Mouse (Mus musculus): Measurements from ENCODE around the gene Peli1. TPM values are rescaled to one million over a fixed set of nuclear protein-coding genes. Genes with fewer than 3 reads are reported as not detected.
"Not testable (repeated sequence)": the region's sequence is repeated elsewhere in the genome, so short reads cannot be mapped to it uniquely, and the experiment has no call there.

Peli1 gene
- polyA plus RNA-seq, 1 experiment from 2014 or later, result 19.0 TPM

- Histone ChIP-seq H3K4me2 (no peak overlapping the region), H3K4me1 (replicated peaks) (0 out of 2 replicates have a peak, but pooled peaks cover 3% of the 10 kb centered on the region), H3K4me3 (no peak overlapping the region), H3K27me3 (no peaks in the 10 kb centered on the region), H3K27ac (no peak overlapping the region), H3K9ac (no peak overlapping the region), H3K36me3 (peaks cover 26% of the 10 kb centered on the region), H3K9me3 (replicated peaks) (no peaks in the 10 kb centered on the region)
- ATAC-seq (replicated peaks; ENCODE audit: insufficient number of reproducible peaks, insufficient read depth, low FRiP score, low read depth), result no peak
- WGBS, result 79% methylated on average over 4 of the region's 4 CpGs
Observed at GRCm38 (mm10) chr11:21153111-21153510, 62.0 kb downstream of the Peli1 start.

DNA sequence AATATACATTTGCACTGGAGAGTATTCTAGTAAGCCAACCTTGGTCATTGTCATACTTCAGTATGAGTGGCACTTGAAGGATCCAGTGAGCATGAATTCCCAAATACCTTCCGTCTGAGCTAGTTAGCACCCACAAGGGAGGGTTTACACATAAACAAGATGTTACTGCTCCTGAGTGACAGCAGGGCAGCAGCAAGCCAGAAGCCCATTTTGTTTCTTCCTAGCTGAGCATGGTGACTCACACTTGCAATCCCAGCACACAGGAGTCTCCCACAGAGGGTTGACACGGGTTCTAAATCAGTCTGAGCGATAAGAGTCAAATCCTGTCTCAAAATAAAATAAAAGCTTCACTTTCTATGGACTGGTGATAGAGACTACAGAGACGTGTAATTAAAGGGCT, 66.5 kb downstream of the Peli1 start:
- H3K27ac ChIP-seq, result no peak overlapping the region
- H3K4me2 ChIP-seq, result no peak overlapping the region
- peaks cover 12% of the 10 kb centered on the region; the same call in 1 of the 2 replicates for H3K36me3 ChIP-seq
- no peak overlapping the region for H3K9ac ChIP-seq
- H3K27me3 ChIP-seq, result no peaks in the 10 kb centered on the region
- H3K4me1 ChIP-seq (replicated peaks), result peaks cover 3% of the 10 kb centered on the region; the same call in 1 of the 2 replicates
- ATAC-seq (replicated peaks; ENCODE audit: insufficient number of reproducible peaks, insufficient read depth, low FRiP score, low read depth), result no peak
- 42% methylated on average over 4 of the region's 4 CpGs for WGBS
- no peaks in the 10 kb centered on the region for H3K9me3 ChIP-seq (replicated peaks)
- no peak overlapping the region for H3K4me3 ChIP-seq

- Histone ChIP-seq H3K9me3 (replicated peaks) (no peaks in the 10 kb centered on the region), H3K4me1 (replicated peaks) (peaks cover 16% of the 10 kb centered on the region), H3K4me2 (no peak overlapping the region), H3K36me3 (no peaks in the 10 kb centered on the region), H3K9ac (no peak overlapping the region), H3K27me3 (no peaks in the 10 kb centered on the region), H3K27ac (no peak overlapping the region), H3K4me3 (no peak overlapping the region)
- no peak for ATAC-seq (replicated peaks; ENCODE audit: insufficient number of reproducible peaks, insufficient read depth, low FRiP score, low read depth)
- WGBS, result 66% methylated on average over 5 of the region's 5 CpGs
Observed at GRCm38 (mm10) chr11:21162093-21162492, 71.0 kb downstream of the Peli1 start.

DNA sequence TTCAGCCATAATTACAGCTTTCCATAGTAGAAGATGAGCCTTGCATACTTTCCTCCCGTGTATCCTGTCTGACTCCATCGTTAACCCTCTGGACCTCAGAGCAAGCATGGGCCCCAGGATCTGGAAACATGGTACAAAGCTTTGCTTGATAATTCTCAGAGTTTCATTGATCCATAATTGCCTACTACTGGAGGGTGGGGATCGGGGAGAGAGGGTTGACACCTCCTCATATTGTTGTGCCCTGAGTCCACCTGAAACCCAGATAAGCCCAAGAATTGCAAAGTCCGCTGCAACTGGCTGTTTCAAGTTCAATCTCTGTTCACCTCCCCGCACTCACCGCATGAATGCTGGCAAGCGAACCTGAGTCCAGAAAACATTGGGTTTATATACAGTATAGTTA, 72.1 kb downstream of the Peli1 start:
- no peak for ATAC-seq (replicated peaks; ENCODE audit: insufficient number of reproducible peaks, insufficient read depth, low FRiP score, low read depth)
- H3K4me2 ChIP-seq, result no peak overlapping the region
- no peak overlapping the region for H3K27ac ChIP-seq
- no peaks in the 10 kb centered on the region for H3K9me3 ChIP-seq (replicated peaks)
- WGBS, result 67% methylated on average over 7 of the region's 7 CpGs
- H3K4me1 ChIP-seq (replicated peaks), result peaks cover 14% of the 10 kb centered on the region
- no peaks in the 10 kb centered on the region for H3K36me3 ChIP-seq
- no peak overlapping the region for H3K4me3 ChIP-seq
- no peak overlapping the region for H3K9ac ChIP-seq
- no peaks in the 10 kb centered on the region for H3K27me3 ChIP-seq

GRCm38 (mm10) chr11:21163673-21164072, 72.6 kb downstream of the Peli1 start:
- no peak overlapping the region for H3K9ac ChIP-seq
- no peak overlapping the region for H3K4me2 ChIP-seq
- H3K27ac ChIP-seq, result no peak overlapping the region
- no peaks in the 10 kb centered on the region for H3K27me3 ChIP-seq
- WGBS, result 6% methylated on average over 5 of the region's 5 CpGs
- H3K4me1 ChIP-seq (replicated peaks), result peaks cover 14% of the 10 kb centered on the region
- H3K36me3 ChIP-seq, result no peaks in the 10 kb centered on the region
- no peak overlapping the region for H3K4me3 ChIP-seq
- H3K9me3 ChIP-seq (replicated peaks), result no peaks in the 10 kb centered on the region
- no peak for ATAC-seq (replicated peaks; ENCODE audit: insufficient number of reproducible peaks, insufficient read depth, low FRiP score, low read depth)

DNA sequence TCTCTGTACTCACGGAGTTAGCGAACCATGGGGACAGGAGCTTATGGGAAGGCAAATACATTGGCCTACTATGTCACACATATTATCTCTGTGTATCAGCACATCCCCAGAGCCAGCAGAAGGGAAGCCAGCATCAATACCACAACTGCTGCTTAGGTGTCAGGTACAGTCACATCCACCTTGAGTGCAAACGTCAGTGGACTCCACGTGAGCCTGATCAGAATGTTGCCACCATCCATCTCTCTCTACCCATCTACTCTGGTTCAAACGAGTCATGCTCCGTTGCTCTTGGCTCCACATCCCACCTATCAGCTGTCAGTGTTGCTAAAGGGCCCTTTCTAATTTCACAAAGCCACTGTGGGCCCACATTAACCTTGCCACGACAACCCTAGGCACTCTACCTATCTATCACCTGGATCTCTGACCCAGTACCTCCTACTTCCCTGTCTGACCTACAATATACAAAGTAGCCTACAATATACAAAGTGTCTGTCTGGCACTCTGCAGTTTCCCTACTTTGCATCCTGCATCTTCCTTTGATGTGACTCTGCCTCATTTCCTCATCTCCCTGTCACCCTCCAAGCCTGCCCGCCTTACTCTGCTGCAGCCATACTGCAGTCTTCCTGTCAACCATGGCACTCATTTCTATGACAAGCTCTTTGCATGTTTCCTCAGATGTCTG, 73.4 kb downstream of the Peli1 start:
- Histone ChIP-seq H3K9me3 (replicated peaks) (no peaks in the 10 kb centered on the region), H3K27me3 (no peaks in the 10 kb centered on the region), H3K4me3 (no peak overlapping the region), H3K36me3 (no peaks in the 10 kb centered on the region), H3K27ac (no peak overlapping the region), H3K9ac (no peak overlapping the region), H3K4me2 (no peak overlapping the region), H3K4me1 (replicated peaks) (peaks cover 14% of the 10 kb centered on the region)
- ATAC-seq (replicated peaks; ENCODE audit: insufficient number of reproducible peaks, insufficient read depth, low FRiP score, low read depth), result no peak
- WGBS, result 58% methylated on average over 8 of the region's 8 CpGs

GRCm38 (mm10) chr11:21164994-21165560, 74.0 kb downstream of the Peli1 start:
- Histone ChIP-seq H3K9me3 (replicated peaks) (no peaks in the 10 kb centered on the region), H3K27ac (no peak overlapping the region), H3K4me2 (no peak overlapping the region), H3K9ac (no peak overlapping the region), H3K27me3 (no peaks in the 10 kb centered on the region), H3K36me3 (no peaks in the 10 kb centered on the region), H3K4me1 (replicated peaks) (peaks cover 14% of the 10 kb centered on the region), H3K4me3 (no peak overlapping the region)
- ATAC-seq (replicated peaks; ENCODE audit: insufficient number of reproducible peaks, insufficient read depth, low FRiP score, low read depth), result no peak
- WGBS, result 56% methylated on average over 4 of the region's 4 CpGs

DNA sequence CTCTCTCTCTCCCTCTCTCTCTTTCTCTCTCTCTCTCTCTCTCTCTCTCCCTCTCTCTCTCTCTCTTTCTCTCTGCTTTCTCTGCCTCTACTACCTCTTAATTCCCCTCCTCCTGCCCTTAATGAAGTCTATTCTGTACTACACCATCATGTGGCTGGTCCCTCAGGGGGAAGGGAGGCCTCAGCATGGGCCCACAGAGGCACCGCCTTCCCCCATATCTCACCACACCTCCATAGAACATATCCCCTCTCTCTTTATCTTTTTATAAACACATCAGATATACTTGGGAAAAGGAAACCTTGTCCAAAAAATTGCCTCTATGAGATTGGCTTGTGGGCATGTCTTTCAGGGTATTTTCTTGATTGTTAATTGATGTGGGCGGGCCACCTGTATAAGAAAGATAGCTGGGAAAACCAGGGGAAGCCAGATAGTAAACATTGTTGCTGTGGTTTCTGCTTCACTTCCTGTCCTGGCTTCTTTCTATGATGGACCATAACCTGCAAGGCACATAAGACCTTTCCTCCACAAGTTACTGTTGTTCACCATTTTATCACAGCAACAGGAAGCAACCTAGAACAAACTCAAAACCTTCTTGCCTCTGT, 75.5 kb downstream of the Peli1 start:
- Histone ChIP-seq H3K36me3 (no peaks in the 10 kb centered on the region), H3K4me3 (no peak overlapping the region), H3K27ac (no peak overlapping the region), H3K27me3 (no peaks in the 10 kb centered on the region), H3K4me1 (replicated peaks) (peaks cover 14% of the 10 kb centered on the region), H3K4me2 (no peak overlapping the region), H3K9ac (no peak overlapping the region), H3K9me3 (replicated peaks) (no peaks in the 10 kb centered on the region)
- no peak for ATAC-seq (replicated peaks; ENCODE audit: insufficient number of reproducible peaks, insufficient read depth, low FRiP score, low read depth)
- WGBS, result 79% methylated on average over 2 of the region's 2 CpGs

DNA sequence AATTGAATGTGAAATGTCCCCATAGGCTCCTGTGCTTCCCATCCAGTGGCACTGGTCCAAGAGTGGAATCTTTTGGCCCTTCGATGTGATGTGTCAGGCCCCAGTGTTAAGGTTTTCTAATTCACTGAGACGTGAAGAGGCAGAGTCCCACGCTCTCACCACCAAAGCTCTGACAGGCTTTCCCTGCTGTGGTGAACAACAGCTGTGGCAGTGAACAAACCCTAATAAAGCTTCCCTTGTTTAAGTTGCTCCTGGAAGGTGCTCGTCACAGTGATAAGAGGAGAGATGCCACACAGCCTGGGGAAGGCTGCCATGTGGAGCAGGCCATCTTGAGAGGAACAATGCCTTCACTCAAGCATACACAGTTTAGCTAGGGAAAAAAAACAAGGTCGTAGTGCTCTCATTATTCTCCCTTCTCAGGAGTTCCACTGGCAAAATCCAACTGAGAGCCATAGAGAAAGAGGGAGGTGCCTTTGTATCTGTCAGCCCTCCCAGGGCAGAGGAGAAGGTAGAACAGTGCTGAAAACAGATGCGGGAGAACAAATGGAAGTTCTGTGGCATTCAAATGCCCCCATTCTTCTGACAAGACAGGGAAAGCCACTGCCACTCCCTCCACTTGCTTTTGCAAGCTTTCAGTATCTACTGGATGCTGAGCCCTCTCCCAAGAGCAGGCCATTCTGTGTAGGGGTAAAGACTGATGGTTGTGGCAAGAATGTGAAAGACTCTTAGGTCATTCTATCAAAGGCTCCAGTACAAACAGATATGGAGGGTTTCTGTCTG, 77.9 kb downstream of the Peli1 start:
- Histone ChIP-seq H3K4me3 (no peak overlapping the region), H3K4me2 (no peak overlapping the region), H3K4me1 (replicated peaks) (peaks cover 8% of the 10 kb centered on the region), H3K27ac (no peak overlapping the region), H3K27me3 (no peaks in the 10 kb centered on the region), H3K9me3 (replicated peaks) (no peaks in the 10 kb centered on the region), H3K36me3 (no peaks in the 10 kb centered on the region), H3K9ac (no peak overlapping the region)
- WGBS, result 70% methylated on average over 6 of the region's 6 CpGs
- ATAC-seq (replicated peaks; ENCODE audit: insufficient number of reproducible peaks, insufficient read depth, low FRiP score, low read depth), result no peak

DNA sequence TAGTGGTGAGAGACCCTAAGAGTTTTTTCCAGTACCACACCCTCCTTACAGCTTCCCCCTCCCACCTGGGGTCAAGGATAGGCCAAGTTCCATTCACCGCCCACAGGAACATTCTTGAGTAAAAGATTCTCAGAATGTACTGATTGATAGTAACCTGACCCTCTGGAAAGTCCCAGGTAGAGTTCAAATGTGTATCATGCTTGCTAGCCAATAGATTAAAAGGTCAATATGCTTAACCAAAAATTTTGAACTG, 78.4 kb downstream of the Peli1 start:
- not testable (repeated sequence) for H3K27ac ChIP-seq; H3K4me1 ChIP-seq (replicated peaks); ATAC-seq (replicated peaks; ENCODE audit: insufficient number of reproducible peaks, insufficient read depth, low FRiP score, low read depth); H3K9me3 ChIP-seq (replicated peaks); H3K4me2 ChIP-seq; H3K36me3 ChIP-seq; H3K4me3 ChIP-seq; H3K9ac ChIP-seq; H3K27me3 ChIP-seq
- 90% methylated on average over 1 of the region's 1 CpGs for WGBS

DNA sequence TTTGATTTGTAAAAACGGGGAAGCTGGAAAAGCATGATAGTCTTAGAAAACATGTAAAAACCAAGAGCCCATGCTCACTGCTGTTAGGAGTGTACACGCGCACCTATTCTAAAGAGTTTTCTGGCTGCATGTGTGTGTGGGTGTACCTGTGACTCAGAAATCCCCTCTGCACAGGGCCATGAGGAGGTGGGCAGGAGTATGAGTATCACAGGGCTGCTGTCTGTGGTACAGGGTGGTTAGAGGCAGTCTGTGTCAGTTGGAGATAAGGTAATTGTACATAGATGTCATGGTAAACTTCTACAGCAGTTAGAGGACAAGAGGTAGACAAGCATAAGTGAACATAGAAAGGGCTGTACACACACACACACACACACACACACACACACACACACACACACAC, 81.2 kb downstream of the Peli1 start:
- Histone ChIP-seq H3K4me2 (no peak overlapping the region), H3K27ac (no peak overlapping the region), H3K9me3 (replicated peaks) (no peaks in the 10 kb centered on the region), H3K27me3 (no peaks in the 10 kb centered on the region), H3K36me3 (no peaks in the 10 kb centered on the region), H3K9ac (no peak overlapping the region), H3K4me1 (replicated peaks) (no peaks in the 10 kb centered on the region), H3K4me3 (no peak overlapping the region)
- no peak for ATAC-seq (replicated peaks; ENCODE audit: insufficient number of reproducible peaks, insufficient read depth, low FRiP score, low read depth)
- 87% methylated on average over 3 of the region's 3 CpGs for WGBS
